Mouse (Mus musculus) CH12.LX (cell line): ENCODE measurements around the gene Myl9.
A peak's percentile ranks its signal among the peaks of the same experiment; 100 is the strongest.

Source experiments
- BHLHE40 ChIP-seq: IDR thresholded peaks from 2 replicates; pipeline ENCODE4 v1.6.1; 2011; ENCODE audit warnings: mild to moderate bottlenecking, low read depth, low read length, improper control_type of control experiment
- CHD2 ChIP-seq: IDR thresholded peaks from 2 replicates; pipeline ENCODE4 v1.6.1; 2011; ENCODE audit warnings: low read length, improper control_type of control experiment
- CTCF ChIP-seq, 2 experiments: IDR thresholded peaks in 1 of 2; conservative IDR thresholded peaks in 1 of 2; 2 replicates each; pipeline ENCODE4 v1.5.1; 2011 to 2012; ENCODE audit warnings: low read depth in 2 of 2, low read length in 2 of 2, improper control_type of control experiment in 1 of 2, inconsistent platforms in 1 of 2, mild to moderate bottlenecking in 1 of 2, moderate library complexity in 1 of 2
- EP300 ChIP-seq: IDR thresholded peaks from 2 replicates; pipeline ENCODE4 v1.6.1; 2011; ENCODE audit warnings: low read length, improper control_type of control experiment
- JUND ChIP-seq: conservative IDR thresholded peaks from 2 replicates; pipeline ENCODE4 v1.6.1; 2011; ENCODE audit warnings: low read depth, low read length, improper control_type of control experiment
- KAT2A ChIP-seq: IDR thresholded peaks from 2 replicates; pipeline ENCODE4 v1.6.1; 2012; ENCODE audit warnings: low read length, improper control_type of control experiment, inconsistent platforms; ENCODE audit not compliant: insufficient replicate concordance
- MAX ChIP-seq: IDR thresholded peaks from 2 replicates; pipeline ENCODE4 v1.6.1; 2011; ENCODE audit warnings: low read length, improper control_type of control experiment
- POLR2A ChIP-seq: IDR thresholded peaks from 2 replicates; pipeline ENCODE4 v1.6.1; 2011; ENCODE audit warnings: low read depth, mild to moderate bottlenecking, improper control_type of control experiment, low read length
- POLR2AphosphoS2 ChIP-seq: IDR thresholded peaks from 2 replicates; pipeline ENCODE4 v1.6.1; 2011; ENCODE audit warnings: low read depth, low read length, improper control_type of control experiment
- TBP ChIP-seq: conservative IDR thresholded peaks from 2 replicates; pipeline ENCODE4 v1.6.1; 2011; ENCODE audit warnings: low read depth, low read length, improper control_type of control experiment

GRCm38 (mm10) chr2:156781836-156782480, 6.7 kb downstream of the Myl9 start:
- TF ChIP-seq TBP (no peak), CTCF (conservative IDR thresholded peaks at IDR 0.05 in 1 of 2, IDR thresholded peaks at IDR 0.05 in 1 of 2; ENCODE audit: low read depth in 2 of 2, low read length in 2 of 2) (peak; percentile 11 to 46; a peak in 2 of 4 replicates), POLR2A (no peak), BHLHE40 (no peak), CHD2 (no peak), KAT2A (no peak), POLR2AphosphoS2 (no peak), MAX (no peak), JUND (no peak), EP300 (no peak)
